In genomic region chr16:30187907-30188414, GRCm38 (mm10) we compare ENCODE assay signal across 8 mouse cellular contexts.
A peak's percentile ranks its signal among the peaks of the same experiment; 100 is the strongest.
DNase-seq lines count a peak whose midpoint lies in the region; ATAC-seq lines count a peak whose summit lies in the region.

No protein-coding gene starts in this region.

- peak; percentile 71 for ATAC-seq in intestine, embryonic 14.5 days (replicated peaks; ENCODE audit: low FRiP score, low TSS enrichment, low read depth)
- ATAC-seq in megakaryocyte progenitor cell, adult 5-6 weeks (replicated peaks; ENCODE audit: poor library complexity), result peak; percentile 70

- H3K27me3 ChIP-seq in intestine, embryonic 14.5 days (replicated peaks; ENCODE audit: control insufficient read depth, insufficient read depth, low read length), result no peaks in the 10 kb centered on the region

- peak overlapping the region; percentile 80 for H3K27ac ChIP-seq in intestine, embryonic 14.5 days (ENCODE audit: low read depth)

- no peaks in the 10 kb centered on the region for H3K36me3 ChIP-seq in intestine, embryonic 14.5 days (ENCODE audit: control insufficient read depth, insufficient read depth, low read length)

- peak overlapping the region; percentile 43 for H3K9ac ChIP-seq in intestine, embryonic 14.5 days (ENCODE audit: low read length)

- H3K4me3 ChIP-seq in intestine, embryonic 14.5 days (ENCODE audit: low read depth, low read length), result peak overlapping the region; percentile 22

- intact Hi-C loops in gastrocnemius, postnatal 14 days (cut with DNase I; ENCODE audit: low total_unique reads), result loop anchor here (2.0 to 5.0 kb wide), 2 partner anchors 116 to 457 kb away; no protein-coding TSS in a partner anchor
- intact Hi-C loops in left cerebral cortex, postnatal 10 days (cut with DNase I), result loop anchor here (2.0 kb wide), 1 partner anchor 117 kb away; no protein-coding TSS in a partner anchor

- no peaks in the 10 kb centered on the region for H3K9me3 ChIP-seq in intestine, embryonic 14.5 days (ENCODE audit: control insufficient read depth, low read length)

- under 1% methylated on average over 26 of the region's 26 CpGs for WGBS in intestine, embryonic 14.5 days

- peak overlapping the region; percentile 54 for H3K4me2 ChIP-seq in intestine, embryonic 14.5 days (ENCODE audit: low read length)

- DNase-seq in ZHBTc4 (ENCODE audit: low read depth, low spot score), result peak; percentile 88
- DNase-seq in embryo, embryonic 10 days (ENCODE audit: low spot score), result peak; percentile 96
- peak; percentile 96 for DNase-seq in gastrocnemius, postnatal 14 days
- DNase-seq in intestine, embryonic 14.5 days (ENCODE audit: low spot score), result peak; percentile 89
- peak; percentile 85 to 96 for DNase-seq in left cerebral cortex, postnatal 10 days (ENCODE audit: extremely low spot score in 1 of 2, low spot score in 2 of 2)
- peak; percentile 91 for DNase-seq in right cerebral cortex, postnatal 10 days (ENCODE audit: low spot score in 2 of 2)
- DNase-seq in urinary bladder, postnatal 14 days (ENCODE audit: low spot score), result peak; percentile 95

- peaks cover 56% of the 10 kb centered on the region for H3K4me1 ChIP-seq in intestine, embryonic 14.5 days (replicated peaks; ENCODE audit: control insufficient read depth, insufficient read depth, low read length)

Comparison
In these comparisons a context has a peak if more than half of its experiments do, and no peak if none do; other contexts are left out.
1. Peak in every context shown above with its lines: DNase-seq, ATAC-seq, H3K4me3 ChIP-seq and H3K27ac ChIP-seq.